Mouse (Mus musculus): ENCODE data around the gene Map3k1. TPM values are rescaled to one million over a fixed set of nuclear protein-coding genes. Genes with fewer than 3 reads are reported as not detected.
A peak's percentile ranks its signal among the peaks of the same experiment; 100 is the strongest.

The Map3k1 gene
- polyA plus RNA-seq, 1 experiment, result 15.2 TPM

GRCm38 (mm10) chr13:111827481-111827880 is 18.7 kb upstream of the Map3k1 start:
- TF ChIP-seq POLR2A (IDR thresholded peaks at IDR 0.05; ENCODE audit: borderline replicate concordance, extremely low read depth, insufficient read depth, insufficient read length, poor library complexity, severe bottlenecking) (no peak), CTCF (IDR thresholded peaks at IDR 0.05; ENCODE audit: borderline replicate concordance, extremely low read depth, insufficient read depth, insufficient read length) (no peak)
- no peak for DNase-seq (ENCODE audit: low read depth)

- DNase-seq (ENCODE audit: low read depth), result no peak
- TF ChIP-seq CTCF (IDR thresholded peaks at IDR 0.05; ENCODE audit: borderline replicate concordance, extremely low read depth, insufficient read depth, insufficient read length), result no peak
- TF ChIP-seq POLR2A (IDR thresholded peaks at IDR 0.05; ENCODE audit: borderline replicate concordance, extremely low read depth, insufficient read depth, insufficient read length, poor library complexity, severe bottlenecking), result no peak
Observed at GRCm38 (mm10) chr13:111824178-111824577, 15.4 kb upstream of the Map3k1 start.

GRCm38 (mm10) chr13:111821727-111822375 is 13.1 kb upstream of the Map3k1 start:
- DNase-seq (ENCODE audit: low read depth), result no peak
- TF ChIP-seq POLR2A (IDR thresholded peaks at IDR 0.05; ENCODE audit: borderline replicate concordance, extremely low read depth, insufficient read depth, insufficient read length, poor library complexity, severe bottlenecking) (no peak), CTCF (IDR thresholded peaks at IDR 0.05; ENCODE audit: borderline replicate concordance, extremely low read depth, insufficient read depth, insufficient read length) (no peak)

GRCm38 (mm10) chr13:111819618-111820385 is 11.0 kb upstream of the Map3k1 start:
- DNase-seq (ENCODE audit: low read depth), result no peak
- no peak for TF ChIP-seq CTCF (IDR thresholded peaks at IDR 0.05; ENCODE audit: borderline replicate concordance, extremely low read depth, insufficient read depth, insufficient read length)
- no peak for TF ChIP-seq POLR2A (IDR thresholded peaks at IDR 0.05; ENCODE audit: borderline replicate concordance, extremely low read depth, insufficient read depth, insufficient read length, poor library complexity, severe bottlenecking)

GRCm38 (mm10) chr13:111819106-111819505 is 10.3 kb upstream of the Map3k1 start:
- TF ChIP-seq CTCF (IDR thresholded peaks at IDR 0.05; ENCODE audit: borderline replicate concordance, extremely low read depth, insufficient read depth, insufficient read length) (no peak), POLR2A (IDR thresholded peaks at IDR 0.05; ENCODE audit: borderline replicate concordance, extremely low read depth, insufficient read depth, insufficient read length, poor library complexity, severe bottlenecking) (no peak)
- DNase-seq (ENCODE audit: low read depth), result no peak

- DNase-seq (ENCODE audit: low read depth), result no peak
- TF ChIP-seq POLR2A (IDR thresholded peaks at IDR 0.05; ENCODE audit: borderline replicate concordance, extremely low read depth, insufficient read depth, insufficient read length, poor library complexity, severe bottlenecking) (no peak), CTCF (IDR thresholded peaks at IDR 0.05; ENCODE audit: borderline replicate concordance, extremely low read depth, insufficient read depth, insufficient read length) (no peak)
Observed at GRCm38 (mm10) chr13:111818216-111818903, 9.6 kb upstream of the Map3k1 start.

GRCm38 (mm10) chr13:111817773-111818172 is 9.0 kb upstream of the Map3k1 start:
- TF ChIP-seq POLR2A (IDR thresholded peaks at IDR 0.05; ENCODE audit: borderline replicate concordance, extremely low read depth, insufficient read depth, insufficient read length, poor library complexity, severe bottlenecking) (no peak), CTCF (IDR thresholded peaks at IDR 0.05; ENCODE audit: borderline replicate concordance, extremely low read depth, insufficient read depth, insufficient read length) (no peak)
- peak; percentile 58 for DNase-seq (ENCODE audit: low read depth)

- TF ChIP-seq CTCF (IDR thresholded peaks at IDR 0.05; ENCODE audit: borderline replicate concordance, extremely low read depth, insufficient read depth, insufficient read length), result no peak
- no peak for TF ChIP-seq POLR2A (IDR thresholded peaks at IDR 0.05; ENCODE audit: borderline replicate concordance, extremely low read depth, insufficient read depth, insufficient read length, poor library complexity, severe bottlenecking)
- DNase-seq (ENCODE audit: low read depth), result no peak
Observed at GRCm38 (mm10) chr13:111816431-111816830, 7.6 kb upstream of the Map3k1 start.

GRCm38 (mm10) chr13:111815486-111815885 is 6.7 kb upstream of the Map3k1 start:
- DNase-seq (ENCODE audit: low read depth), result no peak
- no peak for TF ChIP-seq POLR2A (IDR thresholded peaks at IDR 0.05; ENCODE audit: borderline replicate concordance, extremely low read depth, insufficient read depth, insufficient read length, poor library complexity, severe bottlenecking)
- TF ChIP-seq CTCF (IDR thresholded peaks at IDR 0.05; ENCODE audit: borderline replicate concordance, extremely low read depth, insufficient read depth, insufficient read length), result no peak

- DNase-seq (ENCODE audit: low read depth), result no peak
- no peak for TF ChIP-seq POLR2A (IDR thresholded peaks at IDR 0.05; ENCODE audit: borderline replicate concordance, extremely low read depth, insufficient read depth, insufficient read length, poor library complexity, severe bottlenecking)
- peak; percentile 5; the same call in 1 of the 2 replicates for TF ChIP-seq CTCF (IDR thresholded peaks at IDR 0.05; ENCODE audit: borderline replicate concordance, extremely low read depth, insufficient read depth, insufficient read length)
Observed at GRCm38 (mm10) chr13:111815017-111815416, 6.2 kb upstream of the Map3k1 start.

- TF ChIP-seq CTCF (IDR thresholded peaks at IDR 0.05; ENCODE audit: borderline replicate concordance, extremely low read depth, insufficient read depth, insufficient read length) (no peak), POLR2A (IDR thresholded peaks at IDR 0.05; ENCODE audit: borderline replicate concordance, extremely low read depth, insufficient read depth, insufficient read length, poor library complexity, severe bottlenecking) (no peak)
- no peak for DNase-seq (ENCODE audit: low read depth)
Observed at GRCm38 (mm10) chr13:111812647-111813046, 3.9 kb upstream of the Map3k1 start.
